Mouse (Mus musculus): ENCODE measurements around the gene I830077J02Rik.

DNA sequence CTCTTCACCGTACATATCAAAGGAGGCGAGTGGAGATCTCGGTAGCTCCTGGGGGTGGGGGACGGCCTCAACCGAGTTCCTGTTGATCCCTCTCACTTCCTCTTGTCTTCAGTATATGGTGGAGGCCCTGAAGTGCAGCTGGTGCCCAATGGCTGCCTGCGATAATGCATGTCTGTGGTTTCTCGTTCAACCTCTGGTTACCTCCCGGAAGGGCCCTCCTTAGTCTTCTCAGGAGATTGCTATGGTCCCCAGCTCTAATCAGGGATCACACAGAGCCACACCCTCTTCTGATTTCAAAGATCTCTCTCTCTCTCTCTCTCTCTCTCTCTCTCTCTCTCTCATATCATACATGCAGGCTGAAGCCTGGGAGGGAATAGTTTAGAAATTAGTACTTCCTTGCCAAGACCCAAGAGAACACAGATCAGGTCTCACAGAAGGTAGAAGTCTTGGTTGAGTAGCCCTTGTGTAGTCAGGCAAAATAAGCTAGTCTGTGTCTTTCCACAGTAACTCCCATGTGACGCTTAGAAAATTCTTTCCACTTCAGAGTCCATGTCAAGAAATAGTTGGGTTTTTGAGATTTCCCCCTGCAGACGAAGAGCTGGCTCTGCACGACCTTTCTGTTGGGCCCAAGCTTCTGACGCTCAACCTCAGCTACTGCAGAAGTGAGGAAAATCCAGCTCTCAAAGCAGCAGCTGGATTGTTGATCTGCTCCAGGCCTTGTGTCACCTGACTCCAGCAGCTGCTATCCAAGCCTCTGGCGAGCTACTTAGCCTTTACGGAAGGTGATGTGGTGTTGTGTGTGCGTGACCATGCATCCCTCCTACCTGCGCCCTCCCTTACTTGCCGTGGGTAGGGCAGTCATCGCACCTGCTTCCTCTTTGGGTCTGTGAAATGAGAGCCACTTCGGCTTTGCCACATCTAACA, 39.6 kb downstream of the I830077J02Rik start:
- TF ChIP-seq POLR2A (IDR thresholded peaks at IDR 0.05; ENCODE audit: insufficient read depth, low read length) (no peak), CTCF (IDR thresholded peaks at IDR 0.05; ENCODE audit: low read depth, low read length) (no peak), EP300 (IDR thresholded peaks at IDR 0.05; ENCODE audit: insufficient read depth, low read depth, low read length) (no peak)
